Mouse (Mus musculus): ENCODE measurements at regions not wholly inside any gene's neighbourhood (a gene's known extent, or its start where the extent isn't known, plus 50 kb on each side); places are given as distances from the start of the nearest gene placed in this dataset.
A peak's percentile ranks its signal among the peaks of the same experiment; 100 is the strongest.

- DNase-seq: no peak
Measured at GRCm38 (mm10) chr13:112135777-112136176, 152.5 kb upstream of the Ankrd55 start.

GRCm38 (mm10) chr13:112136850-112137249 lies 151.4 kb upstream of the Ankrd55 start:
- no peak for DNase-seq

- DNase-seq: no peak
Measured at GRCm38 (mm10) chr13:112140871-112141270, 147.4 kb upstream of the Ankrd55 start.

- DNase-seq: no peak
Measured at GRCm38 (mm10) chr13:112144393-112145348, 143.6 kb upstream of the Ankrd55 start.

GRCm38 (mm10) chr13:112152614-112153550 lies 135.4 kb upstream of the Ankrd55 start:
- DNase-seq: peak; percentile 80

- DNase-seq: peak; percentile 15
Measured at GRCm38 (mm10) chr13:112153681-112154127, 134.5 kb upstream of the Ankrd55 start.

- no peak for DNase-seq
Measured at GRCm38 (mm10) chr13:112159430-112160172, 128.7 kb upstream of the Ankrd55 start.

- no peak for DNase-seq
Measured at GRCm38 (mm10) chr13:112160173-112160641, 128.0 kb upstream of the Ankrd55 start.

- DNase-seq: no peak
Measured at GRCm38 (mm10) chr13:112160726-112161125, 127.5 kb upstream of the Ankrd55 start.

GRCm38 (mm10) chr13:112161886-112162285 lies 126.4 kb upstream of the Ankrd55 start:
- no peak for DNase-seq

- DNase-seq: no peak
Measured at GRCm38 (mm10) chr13:112165921-112166320, 122.3 kb upstream of the Ankrd55 start.

- no peak for DNase-seq
Measured at GRCm38 (mm10) chr13:112166338-112166802, 121.9 kb upstream of the Ankrd55 start.

GRCm38 (mm10) chr13:112168468-112168867 lies 119.8 kb upstream of the Ankrd55 start:
- DNase-seq: no peak

GRCm38 (mm10) chr13:112170872-112171271 lies 117.4 kb upstream of the Ankrd55 start:
- DNase-seq: no peak

- DNase-seq: no peak
Measured at GRCm38 (mm10) chr13:112171940-112172715, 116.1 kb upstream of the Ankrd55 start.

- DNase-seq: no peak
Measured at GRCm38 (mm10) chr13:112173973-112174372, 114.3 kb upstream of the Ankrd55 start.

- no peak for DNase-seq
Measured at GRCm38 (mm10) chr13:112178031-112178430, 110.2 kb upstream of the Ankrd55 start.

GRCm38 (mm10) chr13:112183996-112184395 lies 104.3 kb upstream of the Ankrd55 start:
- DNase-seq: no peak

GRCm38 (mm10) chr13:112185116-112185515 lies 103.1 kb upstream of the Ankrd55 start:
- DNase-seq: no peak

GRCm38 (mm10) chr13:112187226-112187625 lies 101.0 kb upstream of the Ankrd55 start:
- DNase-seq: no peak

- peak; percentile 49 for DNase-seq
Measured at GRCm38 (mm10) chr13:112188313-112188712, 99.9 kb upstream of the Ankrd55 start.
